Mouse (Mus musculus): ENCODE results near the gene Mfn1. TPM values are rescaled to one million over a fixed set of nuclear protein-coding genes. Genes with fewer than 3 reads are reported as not detected.

Mfn1 gene
- polyA plus RNA-seq (2014; fragmentation: Nextera tagmentation; extraction: Ambion mirVana), result 29.7 and 31.2 TPM in 2 replicates

DNA sequence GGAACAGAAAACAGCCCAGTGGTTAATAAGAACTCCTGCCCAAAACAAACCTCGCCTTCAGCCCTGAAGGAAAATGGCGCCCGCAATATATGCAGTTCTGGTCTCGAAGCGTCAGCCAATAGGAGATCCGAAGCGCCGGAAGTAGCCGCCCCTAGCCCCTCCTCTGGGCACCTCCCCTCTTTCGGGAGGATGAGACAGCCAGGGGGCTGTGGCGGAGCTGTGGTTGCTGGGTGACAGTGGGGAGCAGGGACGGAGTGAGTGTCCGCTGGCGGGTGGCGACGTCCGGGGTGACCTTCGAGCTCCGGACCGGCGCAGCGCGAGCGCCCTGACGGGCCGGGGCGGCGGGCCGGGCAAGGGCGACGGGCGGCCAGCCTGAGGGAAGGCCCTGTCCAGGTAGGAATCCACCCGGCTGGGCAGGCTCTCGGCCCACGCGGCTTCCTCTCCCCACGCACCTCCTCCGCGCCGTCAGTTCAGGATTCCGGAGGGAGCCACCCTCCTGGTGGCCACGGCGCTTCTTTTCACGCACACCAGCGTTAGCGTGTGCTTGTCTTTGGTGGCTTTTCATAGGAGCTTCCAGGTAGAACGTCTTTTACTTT, at the start of gene Mfn1:
Gene Mfn1 (plus strand): TSS at position 163 of the 596 bp plus-strand sequence.
- H3K27me3 ChIP-seq (ENCODE audit: control insufficient read depth, insufficient read depth, low read length), result no peaks in the 10 kb centered on the region
- peak within 1 kb of the TSS; percentile 87 for H3K4me3 ChIP-seq (ENCODE audit: low read depth, low read length)
- H3K36me3 ChIP-seq (ENCODE audit: control insufficient read depth, insufficient read depth, low read length), result peaks cover 3% of the 10 kb centered on the region; the same call in 1 of the 2 replicates
- H3K4me2 ChIP-seq, result peak within 1 kb of the TSS; percentile 71
- under 1% methylated on average over 46 of the region's 47 CpGs for WGBS
- H3K4me1 ChIP-seq (ENCODE audit: control insufficient read depth, insufficient read depth, low read length), result no peaks in the 10 kb centered on the region
- H3K9ac ChIP-seq (ENCODE audit: low read length), result peak within 1 kb of the TSS; percentile 81
- peak; percentile 97 for DNase-seq (ENCODE audit: low spot score, missing footprints)
- H3K27ac ChIP-seq (ENCODE audit: low read depth, low read length), result peak within 1 kb of the TSS; percentile 35; the same call in 1 of the 2 replicates
- H3K9me3 ChIP-seq (ENCODE audit: control insufficient read depth, low read length), result no peaks in the 10 kb centered on the region
- ATAC-seq (ENCODE audit: low FRiP score), result peak; percentile 100

- no peaks in the 10 kb centered on the region for H3K4me1 ChIP-seq (ENCODE audit: control insufficient read depth, insufficient read depth, low read length)
- DNase-seq (ENCODE audit: low spot score, missing footprints), result no peak
- H3K27ac ChIP-seq (ENCODE audit: low read depth, low read length), result no peak overlapping the region
- H3K9me3 ChIP-seq (ENCODE audit: control insufficient read depth, low read length), result no peaks in the 10 kb centered on the region
- no peak for ATAC-seq (ENCODE audit: low FRiP score)
- WGBS, result 92% methylated on average over 7 of the region's 7 CpGs
- no peak overlapping the region for H3K4me3 ChIP-seq (ENCODE audit: low read depth, low read length)
- H3K36me3 ChIP-seq (ENCODE audit: control insufficient read depth, insufficient read depth, low read length), result no peaks in the 10 kb centered on the region
- H3K9ac ChIP-seq (ENCODE audit: low read length), result no peak overlapping the region
- no peak overlapping the region for H3K4me2 ChIP-seq
- H3K27me3 ChIP-seq (ENCODE audit: control insufficient read depth, insufficient read depth, low read length), result no peaks in the 10 kb centered on the region
These were observed 49.3 kb upstream of the Mfn1 start for GRCm38 (mm10) chr3:32479961-32480360.

- H3K27me3 ChIP-seq (ENCODE audit: control insufficient read depth, insufficient read depth, low read length), result no peaks in the 10 kb centered on the region
- no peak overlapping the region for H3K27ac ChIP-seq (ENCODE audit: low read depth, low read length)
- H3K36me3 ChIP-seq (ENCODE audit: control insufficient read depth, insufficient read depth, low read length), result no peaks in the 10 kb centered on the region
- H3K9me3 ChIP-seq (ENCODE audit: control insufficient read depth, low read length), result no peaks in the 10 kb centered on the region
- 84% methylated on average over 3 of the region's 3 CpGs for WGBS
- no peak overlapping the region for H3K4me2 ChIP-seq
- H3K4me1 ChIP-seq (ENCODE audit: control insufficient read depth, insufficient read depth, low read length), result no peaks in the 10 kb centered on the region
- H3K9ac ChIP-seq (ENCODE audit: low read length), result no peak overlapping the region
- no peak overlapping the region for H3K4me3 ChIP-seq (ENCODE audit: low read depth, low read length)
- DNase-seq (ENCODE audit: low spot score, missing footprints) (peak; percentile 49), ATAC-seq (ENCODE audit: low FRiP score) (no peak)
These were observed 46.2 kb upstream of the Mfn1 start for GRCm38 (mm10) chr3:32483035-32483434.

GRCm38 (mm10) chr3:32486543-32486942, 42.7 kb upstream of the Mfn1 start:
- ATAC-seq (ENCODE audit: low FRiP score) (no peak), DNase-seq (ENCODE audit: low spot score, missing footprints) (peak; percentile 8)
- WGBS, result 86% methylated on average over 4 of the region's 4 CpGs
- Histone ChIP-seq H3K4me2 (no peak overlapping the region), H3K27ac (ENCODE audit: low read depth, low read length) (no peak overlapping the region), H3K9me3 (ENCODE audit: control insufficient read depth, low read length) (no peaks in the 10 kb centered on the region), H3K9ac (ENCODE audit: low read length) (no peak overlapping the region), H3K36me3 (ENCODE audit: control insufficient read depth, insufficient read depth, low read length) (no peaks in the 10 kb centered on the region), H3K4me3 (ENCODE audit: low read depth, low read length) (no peak overlapping the region), H3K4me1 (ENCODE audit: control insufficient read depth, insufficient read depth, low read length) (no peaks in the 10 kb centered on the region), H3K27me3 (ENCODE audit: control insufficient read depth, insufficient read depth, low read length) (no peaks in the 10 kb centered on the region)

- H3K36me3 ChIP-seq (ENCODE audit: control insufficient read depth, insufficient read depth, low read length), result no peaks in the 10 kb centered on the region
- H3K27me3 ChIP-seq (ENCODE audit: control insufficient read depth, insufficient read depth, low read length), result no peaks in the 10 kb centered on the region
- DNase-seq (ENCODE audit: low spot score, missing footprints) (peak; percentile 17), ATAC-seq (ENCODE audit: low FRiP score) (no peak)
- H3K4me3 ChIP-seq (ENCODE audit: low read depth, low read length), result no peak overlapping the region
- H3K4me1 ChIP-seq (ENCODE audit: control insufficient read depth, insufficient read depth, low read length), result no peaks in the 10 kb centered on the region
- no peak overlapping the region for H3K27ac ChIP-seq (ENCODE audit: low read depth, low read length)
- no peak overlapping the region for H3K4me2 ChIP-seq
- H3K9ac ChIP-seq (ENCODE audit: low read length), result no peak overlapping the region
- 79% methylated on average over 6 of the region's 6 CpGs for WGBS
- no peaks in the 10 kb centered on the region for H3K9me3 ChIP-seq (ENCODE audit: control insufficient read depth, low read length)
These were observed 41.1 kb upstream of the Mfn1 start for GRCm38 (mm10) chr3:32488172-32488571.

- H3K27me3 ChIP-seq (ENCODE audit: control insufficient read depth, insufficient read depth, low read length), result no peaks in the 10 kb centered on the region
- no peaks in the 10 kb centered on the region for H3K36me3 ChIP-seq (ENCODE audit: control insufficient read depth, insufficient read depth, low read length)
- WGBS, result 91% methylated on average over 15 of the region's 15 CpGs
- H3K4me3 ChIP-seq (ENCODE audit: low read depth, low read length), result no peak overlapping the region
- H3K27ac ChIP-seq (ENCODE audit: low read depth, low read length), result no peak overlapping the region
- ATAC-seq (ENCODE audit: low FRiP score) (no peak), DNase-seq (ENCODE audit: low spot score, missing footprints) (peak; percentile 31)
- H3K4me2 ChIP-seq, result no peak overlapping the region
- H3K9me3 ChIP-seq (ENCODE audit: control insufficient read depth, low read length), result no peaks in the 10 kb centered on the region
- no peak overlapping the region for H3K9ac ChIP-seq (ENCODE audit: low read length)
- H3K4me1 ChIP-seq (ENCODE audit: control insufficient read depth, insufficient read depth, low read length), result 0 out of 2 replicates have a peak, but pooled peaks cover 2% of the 10 kb centered on the region
These were observed 39.0 kb upstream of the Mfn1 start for GRCm38 (mm10) chr3:32490076-32490927.

DNA sequence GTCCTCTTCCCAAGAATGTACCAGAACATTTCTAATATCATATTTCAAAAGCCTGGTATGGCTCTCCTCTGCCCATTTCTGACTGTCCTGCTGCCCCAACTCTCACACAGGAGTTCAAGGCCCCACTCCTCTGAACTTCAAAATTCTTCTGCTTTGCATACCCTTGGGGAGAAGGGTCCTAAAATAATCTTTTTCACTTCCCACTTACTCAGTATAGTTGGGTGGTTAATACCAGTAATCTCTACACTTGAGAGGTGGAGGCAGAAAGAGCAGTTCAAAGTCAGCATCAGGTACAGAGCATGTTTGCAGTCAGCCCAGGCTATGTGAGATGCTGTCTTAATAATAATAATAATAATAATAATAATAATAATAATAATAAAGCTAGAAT, 38.3 kb upstream of the Mfn1 start:
- DNase-seq (ENCODE audit: low spot score, missing footprints) (peak; percentile 12), ATAC-seq (ENCODE audit: low FRiP score) (no peak)
- no peak overlapping the region for H3K9ac ChIP-seq (ENCODE audit: low read length)
- H3K36me3 ChIP-seq (ENCODE audit: control insufficient read depth, insufficient read depth, low read length), result no peaks in the 10 kb centered on the region
- no peak overlapping the region for H3K4me3 ChIP-seq (ENCODE audit: low read depth, low read length)
- H3K27me3 ChIP-seq (ENCODE audit: control insufficient read depth, insufficient read depth, low read length), result no peaks in the 10 kb centered on the region
- H3K27ac ChIP-seq (ENCODE audit: low read depth, low read length), result no peak overlapping the region
- H3K4me1 ChIP-seq (ENCODE audit: control insufficient read depth, insufficient read depth, low read length), result peaks cover 4% of the 10 kb centered on the region; the same call in 1 of the 2 replicates
- H3K4me2 ChIP-seq, result no peak overlapping the region
- no peaks in the 10 kb centered on the region for H3K9me3 ChIP-seq (ENCODE audit: control insufficient read depth, low read length)

DNA sequence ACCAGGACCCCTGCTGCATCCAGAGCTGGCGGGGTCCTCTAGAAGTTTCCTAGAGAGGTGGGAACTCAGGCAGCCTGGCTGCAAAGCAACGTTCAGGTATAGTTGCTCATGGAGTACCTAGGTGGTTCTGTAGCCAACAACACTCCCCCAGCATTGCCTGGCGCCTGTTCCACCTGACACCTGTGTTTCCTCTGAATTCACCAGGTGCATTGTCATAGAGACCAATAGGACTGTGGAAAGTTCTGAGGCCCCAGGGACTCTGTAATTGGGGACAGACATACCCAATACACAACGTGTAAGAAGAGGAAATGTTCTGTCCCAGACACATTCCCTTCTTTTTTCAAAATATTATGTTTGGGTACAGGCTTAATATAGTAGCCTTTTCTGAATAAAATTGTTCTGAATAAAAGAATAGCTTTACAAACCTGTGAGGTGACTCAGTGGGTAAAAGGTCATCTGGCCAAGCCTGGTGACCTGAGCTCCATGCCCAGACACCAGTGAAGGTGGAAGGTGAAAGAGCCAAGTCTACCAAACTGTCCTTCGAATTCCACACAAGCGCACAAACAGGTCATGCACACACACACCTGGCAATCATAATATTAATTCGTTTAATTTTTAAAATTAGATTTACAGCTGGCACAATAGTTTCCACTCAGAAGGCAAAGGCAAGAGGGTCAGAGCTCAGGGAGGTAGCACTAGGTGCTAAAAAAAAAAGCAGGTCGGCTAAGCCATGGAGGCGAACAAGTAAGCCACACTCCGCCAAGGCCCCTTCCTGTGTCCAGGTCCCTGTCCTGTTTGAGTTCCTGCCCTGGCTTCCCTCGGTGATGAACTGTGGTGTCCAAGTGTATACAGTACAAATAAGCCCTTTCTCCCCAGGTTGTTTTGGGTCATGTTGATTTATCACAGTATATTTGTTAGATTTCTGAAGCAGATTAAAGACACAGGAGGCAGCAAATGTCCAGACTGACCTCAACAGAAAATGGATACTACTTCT, 36.9 kb upstream of the Mfn1 start, which contains the start of gene Kcnmb3:
Gene Kcnmb3 (minus strand): TSS at position 135 of the 994 bp plus-strand sequence.
- ATAC-seq (ENCODE audit: low FRiP score), result no peak
- 85% methylated on average over 11 of the region's 11 CpGs for WGBS

More for the DNA sequence above, 36.9 kb upstream of the Mfn1 start, which contains the start of gene Kcnmb3:
- no peak within 1 kb of the TSS for H3K4me3 ChIP-seq (ENCODE audit: low read depth, low read length)
- peaks cover 11% of the 10 kb centered on the region; the same call in 1 of the 2 replicates for H3K4me1 ChIP-seq (ENCODE audit: control insufficient read depth, insufficient read depth, low read length)
- no peak within 1 kb of the TSS for H3K9ac ChIP-seq (ENCODE audit: low read length)
- no peak within 1 kb of the TSS for H3K27ac ChIP-seq (ENCODE audit: low read depth, low read length)
- no peaks in the 10 kb centered on the region for H3K9me3 ChIP-seq (ENCODE audit: control insufficient read depth, low read length)
- H3K27me3 ChIP-seq (ENCODE audit: control insufficient read depth, insufficient read depth, low read length), result no peaks in the 10 kb centered on the region
- H3K36me3 ChIP-seq (ENCODE audit: control insufficient read depth, insufficient read depth, low read length), result no peaks in the 10 kb centered on the region
- H3K4me2 ChIP-seq, result no peak within 1 kb of the TSS
- DNase-seq (ENCODE audit: low spot score, missing footprints), result peak; percentile 31
